Mouse (Mus musculus): ENCODE measurements around the gene Parp9.
"Not testable (repeated sequence)": the region's sequence is repeated elsewhere in the genome, so short reads cannot be mapped to it uniquely, and the experiment has no call there.

The Parp9 gene

GRCm38 (mm10) chr16:35932179-35933055, 5.9 kb upstream of the Parp9 start:
- no peak for DNase-seq

- no peak for DNase-seq
These were observed 5.1 kb upstream of the Parp9 start for GRCm38 (mm10) chr16:35933181-35933580.

- DNase-seq, result peak; percentile 28 to 62
These were observed 991 bp downstream of the Parp9 start for GRCm38 (mm10) chr16:35939261-35939660.

- DNase-seq, result peak; percentile 91 to 92
These were observed 1.4 kb downstream of the Parp9 start for GRCm38 (mm10) chr16:35939690-35940089.

GRCm38 (mm10) chr16:35941382-35941781, 3.1 kb downstream of the Parp9 start:
- DNase-seq, result no peak

GRCm38 (mm10) chr16:35949264-35949663, 11.0 kb downstream of the Parp9 start:
- DNase-seq, result peak; percentile 5 to 23

- DNase-seq, result no peak
These were observed 12.9 kb downstream of the Parp9 start for GRCm38 (mm10) chr16:35951216-35951615.

- DNase-seq, result no peak
These were observed 14.4 kb downstream of the Parp9 start for GRCm38 (mm10) chr16:35952628-35953130.

- not testable (repeated sequence) for DNase-seq
These were observed 27.7 kb downstream of the Parp9 start for GRCm38 (mm10) chr16:35965991-35966390.

- DNase-seq, result no peak
These were observed 28.3 kb downstream of the Parp9 start for GRCm38 (mm10) chr16:35966411-35967115.

GRCm38 (mm10) chr16:35967319-35967718, 29.0 kb downstream of the Parp9 start:
- no peak for DNase-seq

GRCm38 (mm10) chr16:35968149-35968548, 29.9 kb downstream of the Parp9 start:
- DNase-seq, result no peak

GRCm38 (mm10) chr16:35974021-35974420, 35.8 kb downstream of the Parp9 start:
- DNase-seq, result no peak

- not testable (repeated sequence) for DNase-seq
These were observed 40.2 kb downstream of the Parp9 start, which contains the start of gene Kpna1 for GRCm38 (mm10) chr16:35978450-35978849. Gene Kpna1, plus strand, starts transcription at chr16:35978750.

GRCm38 (mm10) chr16:35981363-35981821, 43.1 kb downstream of the Parp9 start:
- DNase-seq, result peak; percentile 98 to 99

- DNase-seq, result no peak
These were observed 44.2 kb downstream of the Parp9 start for GRCm38 (mm10) chr16:35982506-35982901.

- DNase-seq, result peak; percentile 89 to 92
These were observed 44.7 kb downstream of the Parp9 start for GRCm38 (mm10) chr16:35982902-35983516.

- peak; percentile 73 to 78 for DNase-seq
These were observed 45.3 kb downstream of the Parp9 start for GRCm38 (mm10) chr16:35983517-35984101.

- no peak for DNase-seq
These were observed 46.2 kb downstream of the Parp9 start for GRCm38 (mm10) chr16:35984471-35984870.

GRCm38 (mm10) chr16:35987930-35988329, 49.7 kb downstream of the Parp9 start:
- DNase-seq, result no peak

GRCm38 (mm10) chr16:35992391-35992790, 54.1 kb downstream of the Parp9 start:
- DNase-seq, result no peak

- DNase-seq, result no peak
These were observed 55.0 kb downstream of the Parp9 start for GRCm38 (mm10) chr16:35993316-35993715.

- not testable (repeated sequence) for DNase-seq
These were observed 60.6 kb downstream of the Parp9 start for GRCm38 (mm10) chr16:35998852-35999251.
